Mouse (Mus musculus): ENCODE data around the gene Pacrg. TPM values are rescaled to one million over a fixed set of nuclear protein-coding genes. Genes with fewer than 3 reads are reported as not detected.

Gene Pacrg
- polyA plus RNA-seq, 1 experiment from 2014 or later = 1.8 TPM

GRCm38 (mm10) chr17:10675048-10675447 is 165.1 kb downstream of the Pacrg start:
- no peak overlapping the region for H3K4me2 ChIP-seq (replicated peaks; ENCODE audit: low read depth, low read length)
- ATAC-seq (ENCODE audit: insufficient number of reproducible peaks, insufficient read depth, low FRiP score, low read depth) = no peak
- WGBS = 71% methylated on average over 3 of the region's 3 CpGs
- no peaks in the 10 kb centered on the region for H3K27me3 ChIP-seq (ENCODE audit: control insufficient read depth, insufficient read depth, low read length)
- no peak overlapping the region for H3K27ac ChIP-seq (ENCODE audit: low read length)
- H3K9me3 ChIP-seq (ENCODE audit: control insufficient read depth, low read depth, low read length) = no peaks in the 10 kb centered on the region
- no peak overlapping the region for H3K4me3 ChIP-seq (ENCODE audit: low read depth, low read length)
- H3K36me3 ChIP-seq (ENCODE audit: control insufficient read depth, insufficient read depth, low read length) = no peaks in the 10 kb centered on the region
- no peak overlapping the region for H3K9ac ChIP-seq (replicated peaks; ENCODE audit: low read depth, low read length)
- no peaks in the 10 kb centered on the region for H3K4me1 ChIP-seq (ENCODE audit: control insufficient read depth, insufficient read depth, low read length)

GRCm38 (mm10) chr17:10661294-10661693 is 178.8 kb downstream of the Pacrg start:
- Histone ChIP-seq H3K4me3 (ENCODE audit: low read depth, low read length) (no peak overlapping the region), H3K4me2 (replicated peaks; ENCODE audit: low read depth, low read length) (no peak overlapping the region), H3K27me3 (ENCODE audit: control insufficient read depth, insufficient read depth, low read length) (no peaks in the 10 kb centered on the region), H3K36me3 (ENCODE audit: control insufficient read depth, insufficient read depth, low read length) (no peaks in the 10 kb centered on the region), H3K9me3 (ENCODE audit: control insufficient read depth, low read depth, low read length) (0 out of 2 replicates have a peak, but pooled peaks cover 3% of the 10 kb centered on the region), H3K27ac (ENCODE audit: low read length) (no peak overlapping the region), H3K4me1 (ENCODE audit: control insufficient read depth, insufficient read depth, low read length) (no peaks in the 10 kb centered on the region), H3K9ac (replicated peaks; ENCODE audit: low read depth, low read length) (no peak overlapping the region)
- WGBS = 63% methylated on average over 4 of the region's 4 CpGs
- ATAC-seq (ENCODE audit: insufficient number of reproducible peaks, insufficient read depth, low FRiP score, low read depth) = no peak

- 91% methylated on average over 7 of the region's 7 CpGs for WGBS
- Histone ChIP-seq H3K4me3 (ENCODE audit: low read depth, low read length) (no peak overlapping the region), H3K27me3 (ENCODE audit: control insufficient read depth, insufficient read depth, low read length) (no peaks in the 10 kb centered on the region), H3K27ac (ENCODE audit: low read length) (no peak overlapping the region), H3K36me3 (ENCODE audit: control insufficient read depth, insufficient read depth, low read length) (no peaks in the 10 kb centered on the region), H3K9me3 (ENCODE audit: control insufficient read depth, low read depth, low read length) (no peaks in the 10 kb centered on the region), H3K4me2 (replicated peaks; ENCODE audit: low read depth, low read length) (no peak overlapping the region), H3K9ac (replicated peaks; ENCODE audit: low read depth, low read length) (no peak overlapping the region), H3K4me1 (ENCODE audit: control insufficient read depth, insufficient read depth, low read length) (no peaks in the 10 kb centered on the region)
- no peak for ATAC-seq (ENCODE audit: insufficient number of reproducible peaks, insufficient read depth, low FRiP score, low read depth)
Measured at GRCm38 (mm10) chr17:10643604-10644003, 196.5 kb downstream of the Pacrg start.

- H3K36me3 ChIP-seq (ENCODE audit: control insufficient read depth, insufficient read depth, low read length) = no peaks in the 10 kb centered on the region
- no peak overlapping the region for H3K4me2 ChIP-seq (replicated peaks; ENCODE audit: low read depth, low read length)
- no peaks in the 10 kb centered on the region for H3K4me1 ChIP-seq (ENCODE audit: control insufficient read depth, insufficient read depth, low read length)
- H3K4me3 ChIP-seq (ENCODE audit: low read depth, low read length) = no peak overlapping the region
- no peak for ATAC-seq (ENCODE audit: insufficient number of reproducible peaks, insufficient read depth, low FRiP score, low read depth)
- H3K9ac ChIP-seq (replicated peaks; ENCODE audit: low read depth, low read length) = no peak overlapping the region
- H3K27ac ChIP-seq (ENCODE audit: low read length) = no peak overlapping the region
- no peaks in the 10 kb centered on the region for H3K9me3 ChIP-seq (ENCODE audit: control insufficient read depth, low read depth, low read length)
- H3K27me3 ChIP-seq (ENCODE audit: control insufficient read depth, insufficient read depth, low read length) = no peaks in the 10 kb centered on the region
- 28% methylated on average over 1 of the region's 1 CpGs for WGBS
Measured at GRCm38 (mm10) chr17:10639816-10640215, 200.3 kb downstream of the Pacrg start.

GRCm38 (mm10) chr17:10635955-10636470 is 204.1 kb downstream of the Pacrg start:
- no peak overlapping the region for H3K4me2 ChIP-seq (replicated peaks; ENCODE audit: low read depth, low read length)
- no peaks in the 10 kb centered on the region for H3K4me1 ChIP-seq (ENCODE audit: control insufficient read depth, insufficient read depth, low read length)
- H3K9ac ChIP-seq (replicated peaks; ENCODE audit: low read depth, low read length) = no peak overlapping the region
- no peak for ATAC-seq (ENCODE audit: insufficient number of reproducible peaks, insufficient read depth, low FRiP score, low read depth)
- no peaks in the 10 kb centered on the region for H3K27me3 ChIP-seq (ENCODE audit: control insufficient read depth, insufficient read depth, low read length)
- 77% methylated on average over 8 of the region's 8 CpGs for WGBS
- H3K9me3 ChIP-seq (ENCODE audit: control insufficient read depth, low read depth, low read length) = no peaks in the 10 kb centered on the region
- no peaks in the 10 kb centered on the region for H3K36me3 ChIP-seq (ENCODE audit: control insufficient read depth, insufficient read depth, low read length)
- no peak overlapping the region for H3K27ac ChIP-seq (ENCODE audit: low read length)
- H3K4me3 ChIP-seq (ENCODE audit: low read depth, low read length) = no peak overlapping the region

- H3K9me3 ChIP-seq (ENCODE audit: control insufficient read depth, low read depth, low read length) = no peaks in the 10 kb centered on the region
- no peaks in the 10 kb centered on the region for H3K4me1 ChIP-seq (ENCODE audit: control insufficient read depth, insufficient read depth, low read length)
- WGBS = 95% methylated on average over 11 of the region's 11 CpGs
- no peak overlapping the region for H3K27ac ChIP-seq (ENCODE audit: low read length)
- no peak for ATAC-seq (ENCODE audit: insufficient number of reproducible peaks, insufficient read depth, low FRiP score, low read depth)
- H3K27me3 ChIP-seq (ENCODE audit: control insufficient read depth, insufficient read depth, low read length) = no peaks in the 10 kb centered on the region
- no peak overlapping the region for H3K9ac ChIP-seq (replicated peaks; ENCODE audit: low read depth, low read length)
- H3K36me3 ChIP-seq (ENCODE audit: control insufficient read depth, insufficient read depth, low read length) = no peaks in the 10 kb centered on the region
- H3K4me3 ChIP-seq (ENCODE audit: low read depth, low read length) = no peak overlapping the region
- no peak overlapping the region for H3K4me2 ChIP-seq (replicated peaks; ENCODE audit: low read depth, low read length)
Measured at GRCm38 (mm10) chr17:10635470-10635869, 204.6 kb downstream of the Pacrg start.

GRCm38 (mm10) chr17:10635046-10635445 is 205.1 kb downstream of the Pacrg start:
- H3K9ac ChIP-seq (replicated peaks; ENCODE audit: low read depth, low read length) = no peak overlapping the region
- no peak overlapping the region for H3K4me3 ChIP-seq (ENCODE audit: low read depth, low read length)
- 94% methylated on average over 6 of the region's 6 CpGs for WGBS
- ATAC-seq (ENCODE audit: insufficient number of reproducible peaks, insufficient read depth, low FRiP score, low read depth) = no peak
- H3K4me2 ChIP-seq (replicated peaks; ENCODE audit: low read depth, low read length) = no peak overlapping the region
- no peaks in the 10 kb centered on the region for H3K4me1 ChIP-seq (ENCODE audit: control insufficient read depth, insufficient read depth, low read length)
- no peaks in the 10 kb centered on the region for H3K36me3 ChIP-seq (ENCODE audit: control insufficient read depth, insufficient read depth, low read length)
- no peaks in the 10 kb centered on the region for H3K27me3 ChIP-seq (ENCODE audit: control insufficient read depth, insufficient read depth, low read length)
- H3K27ac ChIP-seq (ENCODE audit: low read length) = no peak overlapping the region
- H3K9me3 ChIP-seq (ENCODE audit: control insufficient read depth, low read depth, low read length) = no peaks in the 10 kb centered on the region

GRCm38 (mm10) chr17:10633769-10634168 is 206.3 kb downstream of the Pacrg start:
- no peaks in the 10 kb centered on the region for H3K36me3 ChIP-seq (ENCODE audit: control insufficient read depth, insufficient read depth, low read length)
- ATAC-seq (ENCODE audit: insufficient number of reproducible peaks, insufficient read depth, low FRiP score, low read depth) = no peak
- 89% methylated on average over 7 of the region's 7 CpGs for WGBS
- no peak overlapping the region for H3K27ac ChIP-seq (ENCODE audit: low read length)
- no peaks in the 10 kb centered on the region for H3K27me3 ChIP-seq (ENCODE audit: control insufficient read depth, insufficient read depth, low read length)
- H3K4me3 ChIP-seq (ENCODE audit: low read depth, low read length) = no peak overlapping the region
- no peaks in the 10 kb centered on the region for H3K4me1 ChIP-seq (ENCODE audit: control insufficient read depth, insufficient read depth, low read length)
- H3K9ac ChIP-seq (replicated peaks; ENCODE audit: low read depth, low read length) = no peak overlapping the region
- H3K4me2 ChIP-seq (replicated peaks; ENCODE audit: low read depth, low read length) = no peak overlapping the region
- H3K9me3 ChIP-seq (ENCODE audit: control insufficient read depth, low read depth, low read length) = no peaks in the 10 kb centered on the region

- no peak overlapping the region for H3K4me2 ChIP-seq (replicated peaks; ENCODE audit: low read depth, low read length)
- no peaks in the 10 kb centered on the region for H3K9me3 ChIP-seq (ENCODE audit: control insufficient read depth, low read depth, low read length)
- H3K27me3 ChIP-seq (ENCODE audit: control insufficient read depth, insufficient read depth, low read length) = no peaks in the 10 kb centered on the region
- no peaks in the 10 kb centered on the region for H3K36me3 ChIP-seq (ENCODE audit: control insufficient read depth, insufficient read depth, low read length)
- H3K4me3 ChIP-seq (ENCODE audit: low read depth, low read length) = no peak overlapping the region
- H3K4me1 ChIP-seq (ENCODE audit: control insufficient read depth, insufficient read depth, low read length) = no peaks in the 10 kb centered on the region
- no peak for ATAC-seq (ENCODE audit: insufficient number of reproducible peaks, insufficient read depth, low FRiP score, low read depth)
- no peak overlapping the region for H3K9ac ChIP-seq (replicated peaks; ENCODE audit: low read depth, low read length)
- 81% methylated on average over 4 of the region's 4 CpGs for WGBS
- H3K27ac ChIP-seq (ENCODE audit: low read length) = no peak overlapping the region
Measured at GRCm38 (mm10) chr17:10628240-10628639, 211.9 kb downstream of the Pacrg start.

All from stomach, embryonic 14.5 days (tissue).